Mouse (Mus musculus) layer of hippocampus, adult 8-10 months (tissue): Measurements from ENCODE around the gene Vmo1. TPM values are rescaled to one million over a fixed set of nuclear protein-coding genes. Genes with fewer than 3 reads are reported as not detected.
"Not testable (repeated sequence)": the region's sequence is repeated elsewhere in the genome, so short reads cannot be mapped to it uniquely, and the experiment has no call there.

Experiments
- DNase-seq, 2 experiments: peaks; one replicate each; pipeline ENCODE4 v3.0.0; 2022; ENCODE audit warnings: low spot score in 2 of 2
- total RNA-seq, 4 experiments: library from RNA; stranded (reverse); gene quantifications; 2 replicates each; pipeline ENCODE4 v1.2.4; 2022

Vmo1 gene
- total RNA-seq = not detected

GRCm38 (mm10) chr11:70514288-70514687 is at the start of gene Vmo1:
Gene Vmo1, minus strand, starts transcription at chr11:70514616.
- no peak for DNase-seq

GRCm38 (mm10) chr11:70563470-70564275 is 49.3 kb upstream of the Vmo1 start:
- no peak for DNase-seq

GRCm38 (mm10) chr11:70562995-70563469 is 48.6 kb upstream of the Vmo1 start:
- no peak for DNase-seq

- DNase-seq = peak; percentile 86 to 92
Measured at GRCm38 (mm10) chr11:70562287-70562994, 48.0 kb upstream of the Vmo1 start, which contains the start of gene Mink1. Gene Mink1, plus strand, starts transcription at chr11:70562881.

GRCm38 (mm10) chr11:70561937-70562286 is 47.5 kb upstream of the Vmo1 start:
- no peak for DNase-seq

- no peak for DNase-seq
Measured at GRCm38 (mm10) chr11:70557545-70557944, 43.1 kb upstream of the Vmo1 start.

GRCm38 (mm10) chr11:70553940-70554339 is 39.5 kb upstream of the Vmo1 start:
- DNase-seq = no peak

GRCm38 (mm10) chr11:70551526-70551925 is 37.1 kb upstream of the Vmo1 start:
- DNase-seq = no peak

GRCm38 (mm10) chr11:70544496-70544895 is 30.1 kb upstream of the Vmo1 start:
- no peak for DNase-seq

GRCm38 (mm10) chr11:70541415-70541814 is 27.0 kb upstream of the Vmo1 start:
- no peak for DNase-seq

- no peak for DNase-seq
Measured at GRCm38 (mm10) chr11:70540928-70541327, 26.5 kb upstream of the Vmo1 start.

GRCm38 (mm10) chr11:70539877-70540587 is 25.6 kb upstream of the Vmo1 start, which contains the start of gene Pld2:
Gene Pld2, plus strand, starts transcription at chr11:70540064.
- DNase-seq = peak; percentile 63 to 64

GRCm38 (mm10) chr11:70539423-70539822 is 25.0 kb upstream of the Vmo1 start:
- no peak for DNase-seq

GRCm38 (mm10) chr11:70532839-70533238 is 18.4 kb upstream of the Vmo1 start, which contains the start of gene Gm40193:
Gene Gm40193, minus strand, starts transcription at chr11:70532939.
- DNase-seq = no peak

- not testable (repeated sequence) for DNase-seq
Measured at GRCm38 (mm10) chr11:70531065-70531464, 16.6 kb upstream of the Vmo1 start.

- no peak for DNase-seq
Measured at GRCm38 (mm10) chr11:70528610-70529009, 14.2 kb upstream of the Vmo1 start.

GRCm38 (mm10) chr11:70526211-70526610 is 11.8 kb upstream of the Vmo1 start:
- no peak for DNase-seq

GRCm38 (mm10) chr11:70525726-70526125 is 11.3 kb upstream of the Vmo1 start:
- no peak for DNase-seq

GRCm38 (mm10) chr11:70525184-70525678 is 10.8 kb upstream of the Vmo1 start, which contains the start of gene Psmb6:
Gene Psmb6, plus strand, starts transcription at chr11:70525367.
- peak; percentile 93 to 95 for DNase-seq

GRCm38 (mm10) chr11:70524782-70525181 is 10.4 kb upstream of the Vmo1 start:
- no peak for DNase-seq

- not testable (repeated sequence) for DNase-seq
Measured at GRCm38 (mm10) chr11:70523306-70523989, 9.0 kb upstream of the Vmo1 start.
